In the genomic region with DNA sequence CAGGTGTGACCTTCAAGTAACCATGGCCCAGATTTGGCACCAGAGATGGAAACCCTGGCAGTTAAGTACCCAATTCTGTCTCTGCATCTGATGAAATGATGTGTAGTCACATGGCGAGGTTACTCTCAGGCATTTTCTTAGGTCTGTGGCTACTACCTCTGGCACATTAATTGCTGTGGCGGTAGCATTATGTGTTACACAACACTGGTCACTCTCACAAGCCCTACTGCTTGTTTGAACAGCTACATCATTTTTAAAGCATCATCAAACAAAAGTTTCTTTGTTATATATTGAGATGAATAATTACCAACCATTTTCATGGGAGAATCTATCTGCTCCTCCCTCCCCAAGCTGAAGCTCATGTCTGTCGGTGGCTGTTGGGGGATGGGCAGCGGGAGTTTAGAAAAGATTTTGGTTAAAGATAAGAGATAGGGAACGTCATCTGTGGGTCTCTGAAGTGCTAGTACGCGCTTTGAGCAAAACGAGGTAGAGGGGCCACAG, we compare ENCODE assay signal across 8 mouse cellular contexts. TPM values are rescaled to one million over a fixed set of nuclear protein-coding genes. Genes with fewer than 3 reads are reported as not detected.
DNase-seq lines count a peak whose midpoint lies in the region; ATAC-seq lines count a peak whose summit lies in the region.

No protein-coding gene starts in this region.

- WGBS in forebrain, embryonic 16.5 days, result 6% methylated on average over 8 of the region's 8 CpGs
- WGBS in limb, embryonic 15.5 days, result 11% methylated on average over 8 of the region's 8 CpGs

- no peaks in the 10 kb centered on the region for H3K27me3 ChIP-seq in forebrain, embryonic 16.5 days (replicated peaks; ENCODE audit: control insufficient read depth, insufficient read depth, low read length)
- no peaks in the 10 kb centered on the region for H3K27me3 ChIP-seq in limb, embryonic 15.5 days

- H3K4me2 ChIP-seq in forebrain, embryonic 16.5 days (ENCODE audit: low read length), result peak overlapping the region; percentile 79
- H3K4me2 ChIP-seq in limb, embryonic 15.5 days, result peak overlapping the region; percentile 70

- H3K27ac ChIP-seq in forebrain, embryonic 16.5 days (ENCODE audit: low read length), result peak overlapping the region; percentile 47; the same call in 1 of the 2 replicates
- no peak overlapping the region for H3K27ac ChIP-seq in limb, embryonic 15.5 days

- peak overlapping the region; percentile 96 for H3K9ac ChIP-seq in forebrain, embryonic 16.5 days (replicated peaks; ENCODE audit: low read depth, low read length)
- peak overlapping the region; percentile 80; the same call in 1 of the 2 replicates for H3K9ac ChIP-seq in limb, embryonic 15.5 days

- no peaks in the 10 kb centered on the region for H3K9me3 ChIP-seq in forebrain, embryonic 16.5 days (ENCODE audit: control insufficient read depth, low read length)
- no peaks in the 10 kb centered on the region for H3K9me3 ChIP-seq in limb, embryonic 15.5 days

- peaks cover 33% of the 10 kb centered on the region for H3K4me1 ChIP-seq in forebrain, embryonic 16.5 days (replicated peaks; ENCODE audit: control insufficient read depth, insufficient read depth, low read length)
- H3K4me1 ChIP-seq in limb, embryonic 15.5 days, result peaks cover 23% of the 10 kb centered on the region

- ATAC-seq in forebrain, embryonic 16.5 days, result no peak
- ATAC-seq in limb, embryonic 15.5 days (ENCODE audit: insufficient number of reproducible peaks, low FRiP score, low TSS enrichment, low read depth), result no peak

- peak; percentile 33 for DNase-seq in layer of hippocampus, adult 11-12 months (ENCODE audit: low spot score)
- DNase-seq in layer of hippocampus, adult 9-10 months (ENCODE audit: low spot score), result no peak
- DNase-seq in cerebellum, adult 11-12 months, result peak; percentile 37
- DNase-seq in kidney, adult 18-20 months, result peak; percentile 5
- peak; percentile 52 for DNase-seq in natural killer cell, adult 2 months (ENCODE audit: low spot score in 2 of 2)
- DNase-seq in thymus, postnatal 4 days, result peak; percentile 82

- no peaks in the 10 kb centered on the region for H3K36me3 ChIP-seq in forebrain, embryonic 16.5 days (ENCODE audit: control insufficient read depth, insufficient read depth)
- H3K36me3 ChIP-seq in limb, embryonic 15.5 days, result no peaks in the 10 kb centered on the region

- peak overlapping the region; percentile 99 for H3K4me3 ChIP-seq in forebrain, embryonic 16.5 days (replicated peaks; ENCODE audit: low read length)
- H3K4me3 ChIP-seq in limb, embryonic 15.5 days, result peak overlapping the region; percentile 97

RNA-seq across cellular contexts. Expression of gene Ankmy2, which starts 1.7 kb away (rescaled TPM):
- 64.4 and 64.7 TPM in 2 replicates for polyA plus RNA-seq in forebrain, embryonic 16.5 days (2015; fragmentation: Nextera tagmentation; extraction: Ambion mirVana)
- polyA plus RNA-seq in limb, embryonic 15.5 days (2015; fragmentation: Nextera tagmentation; extraction: Ambion mirVana), result 33.2 and 33.9 TPM in 2 replicates

RNA-seq across cellular contexts. Expression of gene Bzw2, which starts 2.7 kb away (rescaled TPM):
- 542 and 586 TPM in 2 replicates for polyA plus RNA-seq in forebrain, embryonic 16.5 days (2015; fragmentation: Nextera tagmentation; extraction: Ambion mirVana)
- 165 and 177 TPM in 2 replicates for polyA plus RNA-seq in limb, embryonic 15.5 days (2015; fragmentation: Nextera tagmentation; extraction: Ambion mirVana)
